Mouse (Mus musculus) cerebellum, postnatal 36 days (tissue): ENCODE data around the gene Arpin.

Source experiments
- DNase-seq, 2 experiments: peaks; one replicate each; pipeline ENCODE4 v3.0.0; 2021 to 2022; ENCODE audit warnings: mixed read lengths in 2 of 2

Arpin gene

DNA sequence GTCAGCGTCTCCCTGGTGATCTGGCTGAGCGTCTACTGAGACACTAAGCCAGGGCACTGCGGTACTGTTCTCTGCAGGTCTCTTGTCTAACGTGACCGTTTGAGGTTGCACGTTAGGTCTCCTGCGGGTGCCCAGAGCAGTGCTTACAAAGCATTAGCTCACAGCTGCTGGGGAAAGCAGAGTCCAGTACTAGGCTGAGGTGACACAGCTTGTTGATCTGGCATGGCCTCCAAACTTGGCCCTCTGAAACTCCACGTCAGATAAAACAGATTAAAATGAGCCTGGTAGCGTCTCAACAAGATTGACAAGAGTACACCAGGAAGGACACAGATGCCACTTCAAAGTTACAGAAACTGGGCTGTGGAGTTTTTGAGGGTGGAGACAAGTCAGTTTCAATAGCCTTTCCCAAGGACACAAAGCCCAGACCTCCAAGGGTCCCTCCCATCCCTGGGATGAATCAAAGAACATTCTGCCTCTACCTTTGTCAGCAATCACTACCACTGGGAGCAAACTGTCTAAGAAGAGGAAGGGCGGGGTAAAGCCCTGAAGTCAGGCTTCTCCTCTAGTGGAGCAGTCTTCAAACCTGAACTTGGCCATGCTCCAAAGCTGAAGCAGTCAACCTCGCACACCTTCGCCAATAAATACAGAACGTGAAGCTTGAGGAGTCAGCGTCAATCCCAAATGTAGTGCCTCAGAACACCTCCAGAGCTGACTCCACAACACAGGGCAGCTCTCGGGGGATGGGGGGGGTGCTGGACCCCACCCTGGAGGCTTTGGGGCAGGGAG lies 44.5 kb downstream of the Arpin start:
- DNase-seq, result no peak

DNA sequence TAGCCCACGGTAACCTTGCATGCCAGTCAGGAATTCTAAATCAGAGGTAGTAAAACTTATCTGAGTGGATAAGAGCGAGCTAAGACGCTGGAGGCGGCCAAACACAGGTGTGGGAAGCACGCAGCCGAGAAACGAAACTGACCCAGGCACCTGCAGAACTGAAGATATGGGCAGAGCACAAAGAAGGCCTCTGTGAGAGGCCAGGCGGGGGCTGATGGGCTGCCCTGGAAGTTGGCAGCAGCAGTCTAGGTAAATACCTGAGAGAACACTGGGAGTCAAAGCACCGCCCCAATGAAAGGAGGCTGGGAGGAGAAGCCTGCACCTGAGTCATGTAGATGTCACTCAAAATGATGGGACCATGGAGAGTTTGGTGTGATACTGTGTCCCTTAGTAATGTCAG lies 46.6 kb downstream of the Arpin start:
- no peak for DNase-seq

DNA sequence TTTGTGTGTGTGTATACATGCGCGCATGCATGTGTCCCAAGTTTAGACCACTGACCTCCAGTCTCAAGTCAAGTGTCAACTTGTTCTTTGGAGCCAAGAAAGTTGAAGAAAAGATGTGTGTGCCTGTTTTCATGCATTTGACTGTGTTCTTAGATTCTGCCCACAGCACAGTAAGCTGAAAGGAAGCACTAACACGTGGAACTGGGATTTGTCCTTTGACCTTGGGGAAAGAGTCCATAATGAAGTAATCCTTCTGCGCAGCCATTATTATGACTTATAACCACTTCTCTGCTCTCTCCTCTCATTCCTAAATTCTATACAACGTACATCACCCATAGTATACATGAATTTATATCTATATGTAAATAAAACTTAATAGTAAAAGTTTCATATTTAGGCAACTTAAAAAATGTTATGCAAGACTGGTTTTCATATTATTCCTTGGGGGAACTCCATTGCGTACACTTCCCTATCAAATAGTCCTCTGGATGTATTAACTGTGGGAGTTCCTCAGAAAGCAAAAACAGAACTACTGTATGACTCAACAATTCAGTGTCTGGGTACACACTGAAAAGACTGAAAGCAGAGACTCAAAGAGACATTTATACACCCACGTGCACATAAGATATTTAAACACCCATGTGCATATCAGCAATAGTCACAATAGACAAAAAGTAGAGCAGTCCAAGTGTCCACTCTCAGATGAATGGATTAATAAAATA lies 51.4 kb downstream of the Arpin start:
- no peak for DNase-seq

DNA sequence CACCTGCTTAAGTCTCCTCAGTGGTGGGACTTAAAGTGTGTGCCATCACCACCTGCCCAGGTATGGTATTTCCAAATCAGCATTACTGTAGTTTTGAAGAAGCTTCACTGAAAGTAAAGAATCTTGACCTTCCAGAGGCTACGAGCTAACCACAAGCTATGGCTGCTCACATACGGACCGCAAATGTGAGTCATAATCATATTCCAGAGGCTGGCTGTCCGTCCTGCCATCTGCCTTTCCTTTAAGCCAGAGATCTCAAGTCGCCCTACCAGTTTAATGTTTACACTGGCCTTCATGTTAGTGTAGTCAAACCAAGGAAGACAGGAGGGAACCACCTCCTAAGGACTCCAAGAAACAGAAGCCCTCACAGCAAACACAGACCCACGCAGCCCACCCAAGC lies 53.3 kb downstream of the Arpin start:
- no peak for DNase-seq

DNA sequence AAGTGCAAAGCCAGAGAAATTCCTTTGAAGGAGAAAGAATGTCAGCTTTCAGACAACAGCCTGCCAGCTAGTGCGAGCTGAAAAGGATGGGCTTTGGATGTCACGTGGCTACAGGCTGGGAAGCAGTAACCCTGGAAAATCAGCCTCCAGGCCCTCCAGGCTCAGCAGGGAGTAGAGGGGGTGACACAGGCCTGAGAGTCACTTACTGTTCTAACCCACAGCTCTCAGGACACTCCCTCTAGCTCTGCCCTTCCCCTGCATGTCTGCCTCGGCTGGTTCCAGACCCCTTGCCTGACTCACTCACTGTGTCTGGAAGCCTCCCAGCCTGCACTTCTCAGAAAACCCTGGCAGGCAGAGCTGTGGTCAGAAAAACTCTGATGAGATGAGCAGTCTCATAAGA lies 54.2 kb downstream of the Arpin start:
- DNase-seq, result no peak

DNA sequence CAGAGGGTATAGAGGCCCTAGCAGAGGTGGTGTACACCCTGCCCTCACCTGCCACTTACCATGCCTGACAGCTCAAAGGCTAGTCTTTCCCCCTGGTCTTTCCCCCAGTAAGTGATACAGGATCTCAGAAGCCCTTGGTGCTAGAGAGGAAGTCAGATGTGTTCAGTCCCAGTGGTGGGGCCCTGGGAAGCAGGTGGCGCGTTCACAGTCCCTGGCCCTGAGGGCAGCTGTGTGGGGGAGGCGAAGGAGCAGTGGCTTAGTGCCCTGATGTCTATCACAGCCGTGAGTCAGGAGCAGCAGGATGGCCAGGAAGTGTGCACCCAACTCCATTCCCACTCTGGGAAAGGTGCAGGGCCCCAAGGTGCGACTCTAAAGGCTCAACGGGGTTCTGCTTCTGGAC lies 55.1 kb downstream of the Arpin start:
- DNase-seq, result no peak

DNA sequence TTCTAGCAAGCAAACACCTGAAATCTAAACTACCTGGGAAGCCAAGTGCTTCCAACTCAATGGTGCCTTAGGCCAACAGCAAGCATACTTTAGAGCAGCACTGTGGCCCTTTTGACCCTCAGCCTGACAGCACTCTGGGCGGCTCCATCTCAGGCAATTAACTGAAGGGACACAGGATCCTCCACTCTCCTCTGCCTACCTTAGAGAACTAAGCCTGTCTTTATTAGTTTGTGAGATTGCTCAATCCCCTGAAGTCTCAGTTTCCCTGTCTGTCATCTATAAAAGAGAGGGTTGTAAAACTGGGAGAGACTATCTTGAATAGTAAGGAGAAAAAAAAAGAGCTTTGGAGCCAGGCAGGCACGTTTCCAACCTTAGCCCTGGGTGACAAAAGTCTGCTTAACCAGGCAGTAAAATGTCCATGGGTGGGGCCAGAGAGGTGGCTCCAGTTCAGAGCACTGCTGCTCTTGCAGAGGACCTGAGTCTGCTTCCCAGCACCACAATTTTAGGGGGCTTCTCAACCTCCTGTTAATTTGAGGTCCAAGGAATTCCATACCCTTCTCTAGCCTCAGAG lies 56.6 kb downstream of the Arpin start:
- DNase-seq, result no peak
